Mouse (Mus musculus) adipose tissue, adult 10 weeks (tissue): Measurements from ENCODE around the gene Gnl2. TPM values are rescaled to one million over a fixed set of nuclear protein-coding genes. Genes with fewer than 3 reads are reported as not detected.

Experiments used
- polyA plus RNA-seq: library from polyadenylated mRNA; stranded (reverse); fragments of 350-450 nt; fragmentation: Illumina TruSeq; extraction: RNeasy Lipid Tissue Mini Kit (QIAGEN cat#74804); gene quantifications from one replicate; pipeline ENCODE4 v1.2.3, GENCODE M21; 2014; ENCODE audit warnings: low read depth, low replicate concordance

The Gnl2 gene
- polyA plus RNA-seq = 57.5 TPM

GRCm38 (mm10) chr4:125015806-125016635 is at the start of gene Gnl2:
Gene Gnl2 (plus strand): TSS chr4:125016585.

DNA sequence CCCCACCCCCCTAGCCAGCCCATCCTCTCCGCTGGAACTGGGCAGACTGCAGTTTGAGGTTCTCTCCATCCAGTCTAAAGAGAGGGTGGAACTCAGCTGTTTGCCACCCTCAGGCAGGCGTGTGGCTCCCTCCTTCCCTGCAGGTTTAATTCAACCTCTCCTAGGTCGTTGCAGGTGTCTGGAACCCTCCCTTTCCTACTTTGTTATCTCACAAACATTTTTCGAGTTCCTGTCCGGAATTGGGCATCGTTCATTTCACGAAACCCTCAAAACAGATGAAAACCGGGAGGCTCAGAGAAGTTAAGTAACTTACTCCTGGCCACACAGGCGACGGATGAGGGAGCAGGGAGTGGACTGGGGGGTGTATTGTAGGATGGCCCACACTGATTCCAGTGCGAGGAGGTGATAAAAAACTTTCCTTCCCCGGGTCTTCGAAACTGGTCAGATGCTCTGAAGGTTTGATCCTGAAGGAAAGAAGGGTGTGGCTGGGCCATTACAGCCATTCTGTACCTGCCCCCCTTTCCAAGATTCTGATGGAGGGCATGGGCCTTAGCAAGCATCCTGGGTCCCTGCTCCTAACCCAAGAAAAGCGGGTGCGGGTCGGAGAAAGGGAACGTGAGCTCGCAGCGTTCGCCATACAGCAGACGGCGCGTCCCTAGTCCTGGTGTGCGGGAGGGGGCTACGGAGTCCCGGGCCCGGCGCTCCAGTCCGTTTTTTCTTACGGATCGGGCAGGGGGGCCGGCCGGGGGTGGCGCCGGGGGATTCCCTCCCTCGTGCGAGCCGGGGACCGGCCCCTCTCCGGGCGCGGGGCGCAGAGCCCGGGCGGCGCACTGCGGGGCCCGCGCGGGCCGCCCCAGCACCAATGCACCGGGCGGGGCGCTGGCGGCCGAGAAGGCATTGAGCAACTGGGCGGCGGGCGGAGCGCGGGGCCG is 30.4 kb upstream of the Gnl2 start, which contains the start of gene Rspo1:
Rspo1 (plus strand) TSS at position 760 of the 932 bp plus-strand sequence.

DNA sequence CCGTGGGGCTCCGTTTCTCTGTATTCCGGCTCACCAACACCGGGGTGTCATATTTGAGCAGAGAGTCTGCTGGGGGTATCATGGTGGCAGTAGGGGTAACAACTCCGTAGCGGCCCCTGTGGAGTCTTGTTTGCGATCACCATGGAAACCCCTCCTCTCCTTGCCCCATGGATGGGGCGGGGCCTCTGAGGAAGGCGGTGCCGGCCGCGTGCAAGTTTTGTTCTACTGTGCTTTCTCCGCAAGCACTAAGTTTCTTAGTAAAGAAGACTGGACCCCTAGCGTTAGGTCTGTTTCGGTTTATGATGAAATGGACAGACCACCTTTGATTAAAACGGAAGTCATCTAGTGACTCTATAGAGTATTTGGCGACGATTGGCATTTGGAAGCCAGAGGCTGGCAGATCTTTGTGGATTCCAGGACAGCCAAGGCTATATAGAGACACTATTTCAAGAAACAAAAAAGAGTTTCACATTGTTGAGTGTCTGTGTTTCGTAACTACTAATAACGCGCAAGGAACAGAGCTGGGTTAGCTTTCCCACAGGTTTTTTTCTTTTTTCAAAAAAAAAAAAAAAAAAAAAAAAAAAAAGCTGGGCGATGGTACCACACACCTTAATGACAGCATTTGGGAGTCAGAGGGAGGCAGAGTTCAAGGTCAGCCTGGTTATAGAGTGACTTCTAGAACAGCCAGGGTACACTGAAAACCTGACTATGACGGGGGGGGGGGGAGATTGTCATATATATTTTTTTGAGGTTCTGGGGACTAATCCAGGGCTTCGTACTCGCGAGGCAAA is 49.3 kb downstream of the Gnl2 start, which contains the start of gene Dnali1:
Dnali1 (minus strand) TSS at position 187 of the 791 bp plus-strand sequence.

GRCm38 (mm10) chr4:125066490-125067370 is 50.3 kb downstream of the Gnl2 start, which contains the start of gene Snip1:
Gene Snip1 (plus strand): TSS chr4:125066672.

GRCm38 (mm10) chr4:125084403-125085345 is 68.3 kb downstream of the Gnl2 start, which contains the start of gene Meaf6:
Gene Meaf6 (plus strand): TSS chr4:125085134.

Other genes with a start within 250 kb of the Gnl2 start
- 11.7 TPM for gene Mtf1, start 214.5 kb upstream of the Gnl2 start, polyA plus RNA-seq
- 31.5 TPM for gene Yrdc, start 165.9 kb upstream of the Gnl2 start, polyA plus RNA-seq
- 62.5 TPM for gene 1110065P20Rik, start 165.4 kb upstream of the Gnl2 start, polyA plus RNA-seq
- gene Maneal, start 154.4 kb upstream of the Gnl2 start, polyA plus RNA-seq = 0.35 TPM
- gene Epha10, start 135.7 kb upstream of the Gnl2 start, polyA plus RNA-seq = 0.21 TPM
- gene 9930104L06Rik, start 79.5 kb upstream of the Gnl2 start, polyA plus RNA-seq = 15.3 TPM
- 3.2 TPM for gene Cdca8, start 77.3 kb upstream of the Gnl2 start, polyA plus RNA-seq
- 33.8 TPM for gene Rspo1, start 30.2 kb upstream of the Gnl2 start, polyA plus RNA-seq
- gene Dnali1, start 49.1 kb downstream of the Gnl2 start, polyA plus RNA-seq = 7.1 TPM
- 13.8 TPM for gene Snip1, start 50.1 kb downstream of the Gnl2 start, polyA plus RNA-seq
- gene Meaf6, start 68.5 kb downstream of the Gnl2 start, polyA plus RNA-seq = 38.4 TPM
- 5.3 TPM for gene Zc3h12a, start 111.3 kb downstream of the Gnl2 start, polyA plus RNA-seq